Mouse (Mus musculus) liver, embryonic 15.5 days (tissue): Measurements from ENCODE around the gene Dffa. TPM values are rescaled to one million over a fixed set of nuclear protein-coding genes. Genes with fewer than 3 reads are reported as not detected.
A peak's percentile ranks its signal among the peaks of the same experiment; 100 is the strongest.
"Not testable (repeated sequence)": the region's sequence is repeated elsewhere in the genome, so short reads cannot be mapped to it uniquely, and the experiment has no call there.

Experiments used
- ATAC-seq: fragments of 200-750 bp; cut with Nextera tagmentation; 2 replicates; pipeline ENCODE4 v1.8.0; 2017; ENCODE audit warnings: moderate number of reproducible peaks, mild to moderate bottlenecking, moderate library complexity; ENCODE audit not compliant: insufficient read depth
- H3K27ac ChIP-seq: fragments of 300-500 bp; sonication (generic); replicated peaks from 2 replicates; pipeline ENCODE4 v1.5.1; 2015; ENCODE audit warnings: mild to moderate bottlenecking, inconsistent platforms
- H3K27me3 ChIP-seq: fragments of 300-500 bp; sonication (generic); 2 replicates; pipeline ENCODE4 v1.6.1; 2015; ENCODE audit warnings: mild to moderate bottlenecking, inconsistent platforms
- H3K36me3 ChIP-seq: fragments of 300-500 bp; sonication (generic); replicated peaks from 2 replicates; pipeline ENCODE4 v1.6.1; 2015; ENCODE audit warnings: moderate library complexity, mild to moderate bottlenecking, inconsistent platforms
- H3K4me1 ChIP-seq: fragments of 300-500 bp; sonication (generic); replicated peaks from 2 replicates; pipeline ENCODE4 v1.6.1; 2015; ENCODE audit warnings: inconsistent platforms
- H3K4me2 ChIP-seq: fragments of 300-500 bp; sonication (generic); 2 replicates; pipeline ENCODE4 v1.6.1; 2015; ENCODE audit warnings: moderate library complexity, mild to moderate bottlenecking, inconsistent platforms
- H3K4me3 ChIP-seq: fragments of 300-500 bp; sonication (generic); replicated peaks from 2 replicates; pipeline ENCODE4 v1.5.1; 2015; ENCODE audit warnings: mild to moderate bottlenecking, inconsistent platforms
- H3K9ac ChIP-seq: fragments of 300-500 bp; sonication (generic); 2 replicates; pipeline ENCODE4 v1.6.1; 2015; ENCODE audit warnings: moderate library complexity, mild to moderate bottlenecking, inconsistent platforms
- H3K9me3 ChIP-seq: fragments of 300-500 bp; sonication (generic); replicated peaks from 2 replicates; pipeline ENCODE4 v1.6.1; 2016; ENCODE audit warnings: inconsistent platforms
- WGBS: fragments of 180-500 bp; shearing (Covaris S2); methylation state at CpG from one replicate; pipeline ENCODE4 v1.1.7; 2015; ENCODE audit warnings: mixed read lengths; ENCODE audit not compliant: insufficient replicate concordance; 5-methylcytosine and 5-hydroxymethylcytosine counted together
- polyA plus RNA-seq: library from polyadenylated mRNA; unstranded; fragments of >200 nt; fragmentation: Nextera tagmentation; extraction: Ambion mirVana; gene quantifications from 2 replicates; pipeline ENCODE4 v1.2.1, GENCODE M21; 2015

The Dffa gene
- polyA plus RNA-seq, 1 experiment from 2014 or later = 14.4 TPM

DNA sequence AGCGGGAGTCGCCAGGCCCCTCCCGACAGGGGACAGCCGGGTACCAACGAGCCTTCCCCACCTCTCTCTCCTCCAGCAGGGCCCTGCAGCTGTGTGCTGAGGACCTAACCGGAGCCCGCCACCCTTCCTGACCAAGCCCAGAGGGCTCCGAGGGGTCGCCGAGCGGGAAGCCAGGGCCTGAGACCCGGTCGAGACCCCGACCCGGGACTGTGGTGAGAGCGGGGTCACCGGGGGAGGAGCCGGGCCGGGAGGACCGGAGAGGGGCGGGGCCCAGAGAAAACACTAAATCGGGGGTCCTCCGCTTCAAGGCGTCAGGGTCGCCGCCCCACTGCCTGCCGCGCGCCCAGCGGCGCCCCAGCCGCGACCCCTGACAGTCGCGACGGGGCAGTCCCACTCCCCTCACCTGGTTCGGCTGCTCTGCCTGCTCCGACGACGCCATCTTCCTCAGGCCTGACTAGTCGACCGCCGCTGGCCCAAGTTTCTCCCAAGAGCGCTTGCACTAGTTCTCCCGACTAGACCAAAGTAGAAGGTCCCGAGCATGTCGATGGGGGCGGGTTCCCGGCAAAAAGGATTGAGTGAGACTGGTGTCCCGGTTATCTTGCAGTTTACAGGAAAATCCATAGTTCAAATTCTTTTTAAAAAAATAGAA, 4.5 kb upstream of the Dffa start, which contains the start of gene Pex14:
Gene Pex14 (minus strand): TSS at position 508 of the 649 bp plus-strand sequence.
- H3K27ac ChIP-seq = peak within 1 kb of the TSS; percentile 70
- peaks cover 37% of the 10 kb centered on the region for H3K4me1 ChIP-seq
- peak within 1 kb of the TSS; percentile 89 for H3K9ac ChIP-seq
- WGBS = under 1% methylated on average over 50 of the region's 50 CpGs
- no peaks in the 10 kb centered on the region for H3K27me3 ChIP-seq
- peak within 1 kb of the TSS; percentile 95 for H3K4me3 ChIP-seq
- peak within 1 kb of the TSS; percentile 89 for H3K4me2 ChIP-seq
- H3K9me3 ChIP-seq = no peaks in the 10 kb centered on the region
- peak; percentile 74 for ATAC-seq
- H3K36me3 ChIP-seq = no peaks in the 10 kb centered on the region

DNA sequence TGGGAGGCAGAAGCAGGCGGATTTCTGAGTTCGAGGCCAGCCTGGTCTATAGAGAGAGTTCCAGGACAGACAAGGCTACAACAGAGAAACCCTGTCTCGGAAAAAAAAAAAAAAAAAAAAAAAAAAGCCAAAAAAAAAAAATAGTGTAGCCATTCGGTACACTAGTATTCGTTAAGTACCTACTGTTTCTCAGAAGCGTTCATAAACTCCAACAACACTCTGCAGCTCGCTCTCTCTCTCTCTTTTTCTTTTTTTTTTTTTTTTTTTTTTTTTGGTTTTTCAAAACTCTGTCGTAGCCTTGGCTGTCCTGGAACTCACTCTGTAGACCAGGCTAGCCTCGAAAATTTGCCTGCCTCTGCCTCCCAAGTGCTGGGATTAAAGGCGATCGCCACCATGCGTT, 3.5 kb upstream of the Dffa start:
- not testable (repeated sequence) for H3K4me3 ChIP-seq, H3K27me3 ChIP-seq, H3K27ac ChIP-seq, H3K9me3 ChIP-seq, H3K36me3 ChIP-seq, H3K9ac ChIP-seq, ATAC-seq
- WGBS = 75% methylated on average over 12 of the region's 12 CpGs
- H3K4me1 ChIP-seq = peaks cover 43% of the 10 kb centered on the region
- H3K4me2 ChIP-seq = peak overlapping the region; percentile 89; the same call in 1 of the 2 replicates

DNA sequence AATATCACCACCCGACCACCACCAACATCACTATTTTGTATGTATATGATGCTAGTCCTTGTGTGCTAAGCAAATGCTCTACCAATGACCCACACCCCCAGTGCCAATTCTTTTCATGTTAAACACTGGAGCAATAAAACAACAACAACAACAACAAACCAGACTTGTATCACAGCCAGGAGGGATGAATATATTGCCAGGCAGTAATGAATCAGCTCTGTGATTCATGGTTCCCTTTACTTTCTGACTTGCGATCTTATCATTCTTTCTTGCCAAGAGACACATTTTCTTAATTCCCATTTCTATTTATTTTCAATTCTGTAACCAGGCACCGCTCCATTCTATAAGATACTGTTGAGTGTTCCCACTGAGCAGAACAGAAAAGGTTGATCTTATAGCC, 2.5 kb upstream of the Dffa start:
- no peak overlapping the region for H3K9ac ChIP-seq
- no peak overlapping the region for H3K4me2 ChIP-seq
- peaks cover 5% of the 10 kb centered on the region; the same call in 1 of the 2 replicates for H3K36me3 ChIP-seq
- H3K9me3 ChIP-seq = no peaks in the 10 kb centered on the region
- peaks cover 44% of the 10 kb centered on the region for H3K4me1 ChIP-seq
- no peak overlapping the region for H3K27ac ChIP-seq
- no peak for ATAC-seq
- 69% methylated on average over 3 of the region's 3 CpGs for WGBS
- no peaks in the 10 kb centered on the region for H3K27me3 ChIP-seq
- no peak overlapping the region for H3K4me3 ChIP-seq

DNA sequence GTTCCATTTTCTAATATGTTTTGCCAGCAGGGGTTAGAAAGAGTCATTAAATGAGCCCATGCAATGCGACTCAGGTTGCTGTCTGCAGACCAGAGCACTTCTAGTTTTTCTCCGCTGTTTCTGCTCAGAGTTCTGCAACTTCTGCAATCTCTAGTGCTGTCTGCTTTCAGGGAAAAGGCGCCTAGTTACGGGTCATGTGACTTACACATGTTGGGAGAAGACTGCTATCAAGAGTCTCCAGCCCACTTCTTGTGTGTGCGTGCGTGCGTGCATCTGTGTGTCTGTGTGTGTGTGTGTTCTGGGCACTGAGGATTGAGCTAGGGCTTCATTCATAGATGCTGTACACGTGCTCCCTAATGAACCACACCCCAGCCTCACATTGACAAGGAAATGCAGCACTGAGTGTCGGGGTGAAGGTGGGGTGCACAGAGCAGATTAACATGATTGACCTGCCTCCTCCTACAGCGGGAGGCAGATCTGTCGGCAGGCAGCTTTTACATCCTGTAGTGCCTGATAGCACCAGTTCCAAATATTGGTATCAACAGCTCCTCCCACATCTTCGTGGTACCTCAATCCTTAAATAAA, 16.1 kb downstream of the Dffa start:
- not testable (repeated sequence) for H3K9me3 ChIP-seq, H3K36me3 ChIP-seq, H3K9ac ChIP-seq, H3K4me2 ChIP-seq, H3K27ac ChIP-seq, H3K4me3 ChIP-seq, H3K27me3 ChIP-seq
- WGBS = 24% methylated on average over 12 of the region's 12 CpGs
- ATAC-seq = peak; percentile 75
- H3K4me1 ChIP-seq = peaks cover 18% of the 10 kb centered on the region; the same call in 1 of the 2 replicates

DNA sequence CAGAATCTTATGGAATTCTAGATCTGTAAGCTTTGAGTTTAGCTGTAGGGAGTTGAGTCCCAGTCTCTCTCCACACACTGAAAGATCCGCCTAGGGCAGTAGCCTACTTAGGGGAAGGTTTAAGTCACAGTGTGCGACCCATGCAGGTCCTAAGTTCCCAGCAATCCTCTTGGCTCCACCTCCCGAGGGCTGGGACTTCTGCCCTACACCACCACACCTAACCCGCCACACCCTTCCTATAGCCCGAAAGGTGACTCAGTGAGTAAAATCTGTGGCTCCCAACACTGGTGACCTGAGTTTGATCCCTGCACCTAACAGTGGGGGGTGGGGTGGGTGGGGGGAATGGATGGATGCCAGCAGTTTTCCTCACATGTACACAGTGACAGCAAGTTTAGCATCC, 19.5 kb downstream of the Dffa start:
- H3K9me3 ChIP-seq = no peaks in the 10 kb centered on the region
- no peaks in the 10 kb centered on the region for H3K27me3 ChIP-seq
- H3K4me2 ChIP-seq = no peak overlapping the region
- H3K9ac ChIP-seq = no peak overlapping the region
- no peak overlapping the region for H3K27ac ChIP-seq
- H3K4me3 ChIP-seq = no peak overlapping the region
- WGBS = 52% methylated on average over 5 of the region's 5 CpGs
- no peaks in the 10 kb centered on the region for H3K36me3 ChIP-seq
- no peak for ATAC-seq
- H3K4me1 ChIP-seq = peaks cover 19% of the 10 kb centered on the region; the same call in 1 of the 2 replicates

DNA sequence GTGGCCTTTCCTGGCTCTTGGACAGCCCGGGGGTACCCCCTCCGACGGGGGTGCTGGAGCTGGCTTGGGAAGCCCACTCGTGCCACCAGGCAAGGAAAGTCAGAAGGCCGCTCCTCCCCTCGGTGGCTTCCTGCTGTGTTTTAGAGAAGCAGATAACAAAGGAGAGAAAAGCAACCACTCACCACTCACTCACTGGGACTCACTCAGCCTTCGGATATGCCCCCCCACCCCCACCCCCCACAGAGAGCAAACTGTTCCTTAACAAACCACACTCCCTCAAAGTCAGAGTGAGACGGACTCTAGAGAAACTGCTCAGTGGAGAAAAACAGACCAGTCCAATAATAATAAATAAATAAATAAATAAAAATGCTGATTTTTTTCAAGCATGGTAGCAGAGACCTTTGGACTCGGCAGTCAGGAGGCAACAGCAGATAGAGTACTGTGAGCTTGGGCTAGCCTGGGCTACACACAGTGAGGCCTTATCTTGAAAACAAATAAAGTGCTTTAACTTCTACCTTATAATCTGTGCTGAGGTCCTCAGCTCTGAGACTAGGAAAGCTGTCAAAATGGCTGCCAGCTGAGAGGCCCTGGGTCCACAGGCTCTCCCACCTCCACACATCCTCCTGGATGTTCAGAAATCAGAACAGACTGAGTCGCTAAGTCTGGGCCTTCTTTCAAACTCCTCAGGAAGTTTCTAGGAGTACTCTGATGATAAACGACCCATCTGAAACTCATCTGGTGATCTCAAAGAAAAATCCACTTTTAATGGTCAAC, 21.6 kb downstream of the Dffa start:
- Histone ChIP-seq H3K9ac (no peak overlapping the region), H3K4me2 (no peak overlapping the region), H3K4me3 (no peak overlapping the region), H3K27ac (no peak overlapping the region), H3K27me3 (no peaks in the 10 kb centered on the region), H3K36me3 (peaks cover 2% of the 10 kb centered on the region; the same call in 1 of the 2 replicates), H3K4me1 (peaks cover 5% of the 10 kb centered on the region; the same call in 1 of the 2 replicates), H3K9me3 (no peaks in the 10 kb centered on the region)
- 39% methylated on average over 11 of the region's 11 CpGs for WGBS
- no peak for ATAC-seq

DNA sequence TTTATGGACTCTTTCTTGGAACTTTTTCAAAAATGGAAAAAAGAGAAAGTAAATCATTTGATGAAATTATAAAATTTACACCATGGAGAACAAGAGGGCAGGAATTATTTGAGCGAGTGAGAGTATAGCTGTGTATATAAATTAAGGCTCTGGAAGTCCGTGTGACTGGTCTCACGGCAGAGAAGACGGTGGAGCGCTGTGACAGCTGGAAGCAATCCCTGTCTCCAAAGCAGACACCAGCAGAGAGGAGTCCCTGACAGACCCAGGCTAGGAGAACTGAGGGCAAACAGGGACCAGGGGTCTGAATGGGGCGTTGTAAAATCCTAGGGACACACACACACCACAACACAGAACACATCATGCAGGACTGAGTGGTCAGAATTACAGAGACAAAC, 22.2 kb downstream of the Dffa start:
- Histone ChIP-seq H3K4me1 (0 out of 2 replicates have a peak, but pooled peaks cover 4% of the 10 kb centered on the region), H3K4me2 (no peak overlapping the region), H3K9ac (no peak overlapping the region), H3K27me3 (no peaks in the 10 kb centered on the region), H3K9me3 (no peaks in the 10 kb centered on the region), H3K27ac (no peak overlapping the region), H3K36me3 (peaks cover 2% of the 10 kb centered on the region; the same call in 1 of the 2 replicates), H3K4me3 (no peak overlapping the region)
- no peak for ATAC-seq
- 78% methylated on average over 6 of the region's 6 CpGs for WGBS

DNA sequence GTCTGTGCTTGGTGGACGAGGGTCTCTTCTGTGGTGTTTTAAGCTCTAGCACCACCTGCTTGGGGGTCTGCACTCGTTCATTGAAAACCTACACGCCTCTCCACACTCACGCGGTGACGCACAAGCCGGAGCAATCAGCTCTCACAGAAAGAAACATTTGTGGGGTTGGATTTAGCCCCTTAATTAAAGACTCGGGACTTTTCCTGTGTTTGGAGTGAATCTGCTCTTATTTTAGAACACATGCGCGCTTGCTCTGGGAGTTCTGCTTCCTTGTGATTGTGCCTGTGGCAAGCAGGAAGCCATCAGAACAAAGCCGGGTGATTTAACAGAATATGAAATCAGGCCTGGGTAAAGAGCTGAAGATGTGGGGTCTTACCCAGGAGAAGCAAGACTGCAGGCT, 22.7 kb downstream of the Dffa start, which contains the start of gene Cort:
Gene Cort (minus strand): TSS at position 101 of the 400 bp plus-strand sequence.
- Histone ChIP-seq H3K4me1 (0 out of 2 replicates have a peak, but pooled peaks cover 4% of the 10 kb centered on the region), H3K4me2 (no peak within 1 kb of the TSS), H3K9me3 (no peaks in the 10 kb centered on the region), H3K27ac (no peak within 1 kb of the TSS), H3K36me3 (peaks cover 2% of the 10 kb centered on the region; the same call in 1 of the 2 replicates), H3K9ac (no peak within 1 kb of the TSS), H3K4me3 (no peak within 1 kb of the TSS), H3K27me3 (no peaks in the 10 kb centered on the region)
- ATAC-seq = no peak
- 73% methylated on average over 11 of the region's 11 CpGs for WGBS

DNA sequence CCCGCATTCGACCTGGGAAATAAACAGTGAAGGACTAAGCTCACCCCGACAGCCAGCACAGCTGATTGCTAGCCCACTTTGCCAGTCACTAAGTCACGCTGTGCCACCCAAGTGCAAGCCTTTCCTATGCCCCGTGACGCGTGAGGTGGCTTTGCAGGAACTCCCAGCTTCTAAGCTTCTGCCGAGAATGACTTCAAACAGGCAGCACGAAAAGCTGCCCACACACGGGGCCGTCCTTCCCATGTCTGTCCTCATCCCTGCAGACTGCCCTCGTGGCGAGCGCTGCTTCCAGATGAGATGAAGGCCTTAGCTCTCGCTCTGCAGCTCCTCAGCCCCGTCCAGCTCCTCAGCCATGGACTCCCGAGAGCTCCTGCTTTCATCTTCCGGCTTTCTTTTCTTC, 24.5 kb downstream of the Dffa start:
- H3K27ac ChIP-seq = no peak overlapping the region
- ATAC-seq = no peak
- H3K36me3 ChIP-seq = peaks cover 2% of the 10 kb centered on the region; the same call in 1 of the 2 replicates
- peaks cover 9% of the 10 kb centered on the region; the same call in 1 of the 2 replicates for H3K4me1 ChIP-seq
- no peak overlapping the region for H3K4me2 ChIP-seq
- 78% methylated on average over 18 of the region's 18 CpGs for WGBS
- no peak overlapping the region for H3K4me3 ChIP-seq
- H3K9ac ChIP-seq = no peak overlapping the region
- no peaks in the 10 kb centered on the region for H3K9me3 ChIP-seq
- H3K27me3 ChIP-seq = no peaks in the 10 kb centered on the region

DNA sequence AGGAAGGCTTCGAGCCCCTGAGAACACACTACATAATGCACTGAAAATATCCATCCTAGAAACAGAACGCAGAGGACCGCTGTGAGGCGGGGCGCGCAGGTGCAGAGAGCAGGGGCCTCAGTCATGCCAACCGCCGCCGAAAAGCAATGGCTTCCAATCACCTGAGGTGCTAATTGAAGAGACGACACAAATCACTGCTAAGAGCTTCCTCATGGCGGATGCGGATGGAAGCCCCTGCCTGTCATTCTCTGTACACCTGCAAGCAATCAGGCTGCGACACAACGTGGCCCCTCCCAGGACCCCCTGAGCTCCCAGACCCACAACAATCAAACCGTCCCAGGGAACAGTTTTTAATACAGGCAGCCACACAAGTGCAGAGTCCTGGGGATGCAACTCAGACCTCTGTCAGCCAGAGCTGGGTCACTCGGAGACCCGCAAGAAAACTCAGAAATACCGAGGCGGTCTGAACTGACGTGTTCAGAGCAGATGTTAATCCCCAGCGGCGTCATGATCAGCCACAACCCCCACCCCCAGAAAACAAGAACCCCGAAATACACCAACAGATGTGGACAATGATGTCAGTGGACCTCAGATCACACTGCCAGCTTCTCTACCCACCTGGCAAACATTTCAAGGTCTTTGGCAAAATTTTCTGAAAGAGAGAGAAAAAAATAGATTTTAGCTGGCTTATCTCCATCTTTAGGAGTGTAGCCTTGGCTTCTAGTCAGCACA, 27.2 kb downstream of the Dffa start:
- H3K27ac ChIP-seq = no peak overlapping the region
- H3K4me2 ChIP-seq = no peak overlapping the region
- no peak overlapping the region for H3K4me3 ChIP-seq
- H3K36me3 ChIP-seq = peaks cover 2% of the 10 kb centered on the region; the same call in 1 of the 2 replicates
- H3K4me1 ChIP-seq = peaks cover 10% of the 10 kb centered on the region
- H3K9ac ChIP-seq = no peak overlapping the region
- WGBS = 88% methylated on average over 23 of the region's 23 CpGs
- H3K9me3 ChIP-seq = no peaks in the 10 kb centered on the region
- no peak for ATAC-seq
- no peaks in the 10 kb centered on the region for H3K27me3 ChIP-seq
